Mouse (Mus musculus): ENCODE data around the gene Gm21209.
"Not testable (repeated sequence)": the region's sequence is repeated elsewhere in the genome, so short reads cannot be mapped to it uniquely, and the experiment has no call there.

Gm21209 gene

GRCm38 (mm10) chrY:49570856-49571255 is at the start of gene Gm21209:
Gene Gm21209 (plus strand): TSS chrY:49571156.
- DNase-seq (ENCODE audit: extremely low spot score, low spot score), result not testable (repeated sequence)

Measured in neural tube, embryonic 10.5 days (tissue).